Mouse (Mus musculus) CH12.LX (cell line): Measurements from ENCODE around the gene Bfsp1. TPM values are rescaled to one million over a fixed set of nuclear protein-coding genes. Genes with fewer than 3 reads are reported as not detected.

Source experiments
- DNase-seq: peaks from one replicate; pipeline ENCODE4 v3.0.0-alpha.2; 2013; ENCODE audit errors: extremely low read depth
- H3K27ac ChIP-seq: 2 replicates; pipeline ENCODE4 v1.5.1; 2012; ENCODE audit warnings: low read depth, mild to moderate bottlenecking, control low read depth, moderate library complexity; ENCODE audit not compliant: insufficient read depth
- H3K27me3 ChIP-seq: replicated peaks from 2 replicates; pipeline ENCODE3; 2012; ENCODE audit warnings: inconsistent platforms
- H3K36me3 ChIP-seq, 2 experiments: replicated peaks in 1 of 2; 2 replicates each; pipeline versions ENCODE3 to v1.6.1; 2012; ENCODE audit warnings: inconsistent platforms in 1 of 2, low read length in 1 of 2, mild to moderate bottlenecking in 1 of 2, mixed read lengths in 1 of 2, moderate library complexity in 1 of 2; ENCODE audit not compliant: control insufficient read depth in 1 of 2, insufficient read depth in 1 of 2
- H3K4me1 ChIP-seq, 2 experiments: 2 replicates each; pipeline ENCODE4 v1.6.1; 2012; ENCODE audit warnings: inconsistent platforms in 1 of 2, moderate library complexity in 1 of 2; ENCODE audit not compliant: insufficient read depth in 2 of 2, control insufficient read depth in 1 of 2
- H3K4me2 ChIP-seq: 2 replicates; pipeline ENCODE4 v1.6.1; 2012; ENCODE audit warnings: low read depth, mild to moderate bottlenecking, control low read depth; ENCODE audit not compliant: poor library complexity, insufficient read depth, severe bottlenecking
- H3K4me3 ChIP-seq, 3 experiments: fragments of 150-350 bp in 1 of 3; sonication (generic) in 1 of 3; replicated peaks in 1 of 3; 2 replicates each; pipeline versions ENCODE3 to v1.5.1; 2011 to 2012; ENCODE audit warnings: low read depth in 2 of 3, low read length in 2 of 3, mild to moderate bottlenecking in 2 of 3, moderate library complexity in 2 of 3, control low read depth in 1 of 3, improper control_type of control experiment in 1 of 3, inconsistent platforms in 1 of 3, mixed read lengths in 1 of 3; ENCODE audit not compliant: poor library complexity in 1 of 3
- H3K79me2 ChIP-seq: replicated peaks from 2 replicates; pipeline ENCODE4 v1.6.1; 2012; ENCODE audit warnings: mild to moderate bottlenecking, moderate library complexity; ENCODE audit not compliant: control insufficient read depth, poor library complexity, insufficient read depth, severe bottlenecking; ENCODE audit errors: extremely low read depth
- H3K9ac ChIP-seq: 2 replicates; pipeline ENCODE4 v1.6.1; 2012; ENCODE audit warnings: low read depth, mild to moderate bottlenecking, control low read depth, moderate library complexity; ENCODE audit not compliant: insufficient read depth
- H3K9me3 ChIP-seq: replicated peaks from 2 replicates; pipeline ENCODE3; 2012; ENCODE audit warnings: low read length, inconsistent platforms, mixed read lengths
- CHD1 ChIP-seq: IDR thresholded peaks from 2 replicates; pipeline ENCODE4 v1.6.1; 2012; ENCODE audit warnings: low read depth, low read length, improper control_type of control experiment, inconsistent platforms
- CHD2 ChIP-seq: IDR thresholded peaks from 2 replicates; pipeline ENCODE4 v1.6.1; 2011; ENCODE audit warnings: low read length, improper control_type of control experiment
- ETS1 ChIP-seq: conservative IDR thresholded peaks from 2 replicates; pipeline ENCODE4 v1.6.1; 2012; ENCODE audit warnings: low read depth, mild to moderate bottlenecking, inconsistent platforms, low read length, improper control_type of control experiment, moderate library complexity
- HCFC1 ChIP-seq: IDR thresholded peaks from 2 replicates; pipeline ENCODE4 v1.6.1; 2012; ENCODE audit warnings: low read depth, mild to moderate bottlenecking, inconsistent platforms, low read length, improper control_type of control experiment
- JUN ChIP-seq: IDR thresholded peaks from 2 replicates; pipeline ENCODE4 v1.6.1; 2011; ENCODE audit warnings: low read depth, mild to moderate bottlenecking, low read length, improper control_type of control experiment, moderate library complexity; ENCODE audit not compliant: insufficient read depth
- JUND ChIP-seq: conservative IDR thresholded peaks from 2 replicates; pipeline ENCODE4 v1.6.1; 2011; ENCODE audit warnings: low read depth, low read length, improper control_type of control experiment
- MAFK ChIP-seq: IDR thresholded peaks from 2 replicates; pipeline ENCODE4 v1.6.1; 2011; ENCODE audit warnings: low read length, improper control_type of control experiment; ENCODE audit not compliant: insufficient replicate concordance
- MAX ChIP-seq: IDR thresholded peaks from 2 replicates; pipeline ENCODE4 v1.6.1; 2011; ENCODE audit warnings: low read length, improper control_type of control experiment
- MAZ ChIP-seq: IDR thresholded peaks from 2 replicates; pipeline ENCODE4 v1.6.1; 2012; ENCODE audit warnings: low read depth, mild to moderate bottlenecking, inconsistent platforms, low read length, improper control_type of control experiment, moderate library complexity
- MXI1 ChIP-seq: IDR thresholded peaks from 2 replicates; pipeline ENCODE4 v1.6.1; 2011; ENCODE audit warnings: mild to moderate bottlenecking, low read depth, low read length, improper control_type of control experiment
- MYC ChIP-seq: IDR thresholded peaks from 2 replicates; pipeline ENCODE4 v1.6.1; 2011; ENCODE audit warnings: low read depth, mild to moderate bottlenecking, improper control_type of control experiment, low read length
- PAX5 ChIP-seq: IDR thresholded peaks from 2 replicates; pipeline ENCODE4 v1.6.1; 2012; ENCODE audit warnings: low read length, inconsistent platforms, mixed read lengths
- POLR2A ChIP-seq: IDR thresholded peaks from 2 replicates; pipeline ENCODE4 v1.6.1; 2011; ENCODE audit warnings: low read depth, mild to moderate bottlenecking, improper control_type of control experiment, low read length
- RAD21 ChIP-seq: IDR thresholded peaks from 2 replicates; pipeline ENCODE4 v1.6.1; 2011; ENCODE audit warnings: low read depth, mild to moderate bottlenecking, low read length, improper control_type of control experiment, moderate library complexity
- RCOR1 ChIP-seq: conservative IDR thresholded peaks from 2 replicates; pipeline ENCODE4 v1.6.1; 2012; ENCODE audit warnings: low read depth, mild to moderate bottlenecking, inconsistent platforms, low read length, improper control_type of control experiment
- TBP ChIP-seq: conservative IDR thresholded peaks from 2 replicates; pipeline ENCODE4 v1.6.1; 2011; ENCODE audit warnings: low read depth, low read length, improper control_type of control experiment
- TCF12 ChIP-seq: IDR thresholded peaks from 2 replicates; pipeline ENCODE4 v1.6.1; 2014; ENCODE audit warnings: low read depth, mild to moderate bottlenecking, inconsistent platforms, low read length, improper control_type of control experiment
- UBTF ChIP-seq: IDR thresholded peaks from 2 replicates; pipeline ENCODE4 v1.6.1; 2012; ENCODE audit warnings: low read depth, mild to moderate bottlenecking, inconsistent platforms, low read length, improper control_type of control experiment, moderate library complexity
- USF1 ChIP-seq: IDR thresholded peaks from 2 replicates; pipeline ENCODE4 v1.6.1; 2014; ENCODE audit warnings: low read depth, mild to moderate bottlenecking, inconsistent platforms, low read length, improper control_type of control experiment
- USF2 ChIP-seq: conservative IDR thresholded peaks from 2 replicates; pipeline ENCODE4 v1.6.1; 2011; ENCODE audit warnings: low read depth, low read length, improper control_type of control experiment
- dilution Hi-C: fragments of 300-500 bp; cut with MboI; formaldehyde crosslinking; loops from 2 replicates; pipeline ENCODE4 v1.14.3; 2020; ENCODE audit warnings: low sequenced_read_pairs; ENCODE audit not compliant: extremely low pct_unique_long_range_greater_than_20kb, extremely low pct_ligation_motif_present
- in situ Hi-C: fragments of 300-500 bp; cut with MboI; formaldehyde crosslinking; loops from 3 replicates; pipeline ENCODE4 v1.14.3; 2019; ENCODE audit warnings: low sequenced_read_pairs, low pct_ligation_motif_present, low pct_unique_long_range_greater_than_20kb, mixed read lengths
- polyA plus RNA-seq: library from polyadenylated mRNA; unstranded; fragments of >175 nt; gene quantifications from 2 replicates; pipeline ENCODE4 v1.2.1, GENCODE M21; 2012; ENCODE audit warnings: low read depth; ENCODE audit not compliant: insufficient read length
- total RNA-seq, 2 experiments: library from RNA; depleted of rRNA; stranded (reverse); fragments of 300-350 nt in 1 of 2; fragments of >200 nt in 1 of 2; gene quantifications; 2 replicates each; pipeline ENCODE4 v1.2.3; 2012 to 2014

Bfsp1 gene
- total and polyA plus RNA-seq, 3 experiments: 0.19 to 0.21 TPM; not detected in 1

DNA sequence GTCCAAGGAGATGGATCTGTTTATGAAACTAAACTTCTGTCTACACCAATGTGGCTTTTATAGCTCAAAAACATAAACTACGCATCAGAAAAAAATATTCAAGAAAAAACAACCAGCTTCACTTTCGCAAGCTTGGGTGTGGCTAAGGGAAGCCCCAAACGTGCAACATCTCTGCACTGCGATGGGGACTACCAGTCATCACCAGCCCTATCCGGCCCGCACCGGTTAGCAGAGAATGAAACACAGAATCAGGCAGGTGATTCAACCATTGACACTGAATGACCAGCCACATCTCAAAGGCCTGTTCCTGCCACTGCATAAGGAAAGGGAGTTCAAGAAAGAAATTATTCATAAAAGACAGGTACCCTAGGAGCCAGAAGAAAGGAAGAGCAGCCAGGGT lies 27.2 kb downstream of the Bfsp1 start:
- TF ChIP-seq JUN: no peak
- TF ChIP-seq ETS1: no peak
- no peak for TF ChIP-seq MYC
- TF ChIP-seq POLR2A: no peak
- no peak for TF ChIP-seq TCF12
- no peak for TF ChIP-seq RAD21
- TF ChIP-seq USF2: no peak
- TF ChIP-seq HCFC1: no peak
- no peak for TF ChIP-seq CHD2
- no peak for TF ChIP-seq MXI1
- no peak for TF ChIP-seq USF1
- TF ChIP-seq UBTF: no peak
- TF ChIP-seq RCOR1: no peak
- no peak for TF ChIP-seq CHD1
- TF ChIP-seq PAX5: no peak
- no peak for TF ChIP-seq JUND
- no peak for TF ChIP-seq TBP
- H3K79me2 ChIP-seq: no peaks in the 10 kb centered on the region
- no peak overlapping the region for H3K4me3 ChIP-seq
- H3K4me2 ChIP-seq: no peak overlapping the region
- H3K27me3 ChIP-seq: no peaks in the 10 kb centered on the region
- H3K36me3 ChIP-seq: no peaks in the 10 kb centered on the region
- H3K9me3 ChIP-seq: no peaks in the 10 kb centered on the region
- no peak for DNase-seq
- dilution Hi-C loops (no loop called here), in situ Hi-C loops (loop anchor here (5.0 to 10.0 kb wide), 3 partner anchors 109 to 381 kb away; no protein-coding TSS in a partner anchor)
- H3K4me1 ChIP-seq: peaks cover 11 to 31% of the 10 kb centered on the region in 2 experiments
- H3K27ac ChIP-seq: no peak overlapping the region
- H3K9ac ChIP-seq: no peak overlapping the region

DNA sequence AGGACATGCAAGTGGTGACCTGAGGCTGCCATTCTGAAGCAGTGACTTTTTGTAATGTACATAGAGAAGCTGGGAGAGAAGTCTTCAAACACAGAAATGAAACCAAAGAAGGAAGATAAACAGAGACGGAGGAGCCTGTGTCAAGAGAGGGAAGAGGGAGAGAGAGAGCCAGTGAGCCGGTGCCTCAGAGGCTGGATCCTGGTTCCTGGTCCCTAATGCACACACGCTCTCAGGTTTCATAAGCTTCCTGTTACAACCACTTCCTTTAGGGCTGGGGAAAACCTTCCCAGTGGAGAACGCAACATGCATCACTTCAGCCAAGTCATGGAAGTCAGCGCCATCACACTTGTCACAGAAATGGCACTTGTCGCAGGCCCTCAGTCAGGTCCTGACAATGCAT lies 28.9 kb downstream of the Bfsp1 start:
- Histone ChIP-seq H3K9ac (no peak overlapping the region; the same call in 1 of the 2 replicates), H3K79me2 (no peaks in the 10 kb centered on the region), H3K4me2 (no peak overlapping the region), H3K9me3 (no peaks in the 10 kb centered on the region), H3K4me1 (peaks cover 4 to 14% of the 10 kb centered on the region in 2 experiments), H3K27ac (no peak overlapping the region), H3K27me3 (no peaks in the 10 kb centered on the region), H3K4me3 (no peak overlapping the region), H3K36me3 (no peaks in the 10 kb centered on the region)
- TF ChIP-seq CHD1 (no peak), MAX (no peak), USF1 (no peak), JUN (no peak), MAZ (no peak), MAFK (no peak)
- no peak for DNase-seq
- in situ Hi-C loops (loop anchor here (10.0 kb wide), 2 partner anchors 111 to 151 kb away; no protein-coding TSS in a partner anchor), dilution Hi-C loops (no loop called here)
